ENCODE assay signal across 8 mouse cellular contexts in the genomic region with DNA sequence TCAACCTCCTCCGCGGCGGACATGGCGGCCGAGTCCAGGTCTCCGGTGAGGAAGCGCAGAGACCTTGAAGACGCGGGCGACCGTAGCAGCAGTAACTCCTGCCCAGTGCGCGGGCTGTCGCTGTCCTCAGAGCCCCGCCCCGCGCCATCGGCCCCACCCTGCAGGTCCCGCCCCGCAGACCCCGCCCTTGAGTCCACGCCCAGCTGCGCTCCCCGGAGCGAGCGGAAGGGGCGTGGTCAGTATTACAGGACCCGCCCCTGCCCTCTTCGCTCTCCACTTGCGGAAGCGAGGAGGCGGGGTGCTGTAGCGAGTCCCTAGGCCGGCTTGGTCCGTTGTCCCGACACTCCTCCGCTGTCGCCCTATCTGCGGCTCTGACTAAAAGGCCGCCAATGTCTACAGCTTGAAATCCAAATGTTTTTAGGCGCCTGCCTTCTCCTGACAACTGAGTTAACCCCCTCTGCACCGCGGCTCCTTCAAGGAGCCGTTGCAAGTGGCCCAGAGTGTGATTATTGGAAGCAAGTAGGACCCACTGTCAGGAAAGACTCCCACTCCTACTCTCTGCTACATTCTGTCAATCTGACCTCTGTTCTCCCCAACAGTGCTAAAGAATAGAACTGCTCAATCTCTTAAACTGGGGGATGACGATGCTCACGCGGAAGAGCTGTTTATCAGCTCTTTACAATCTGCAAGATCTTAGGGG. TPM values are rescaled to one million over a fixed set of nuclear protein-coding genes. Genes with fewer than 3 reads are reported as not detected.
DNase-seq lines count a peak whose midpoint lies in the region; ATAC-seq and TF ChIP-seq lines count a peak whose summit lies in the region.

No protein-coding gene starts in this region.

- H3K4me1 ChIP-seq in cortical plate, adult 2 months (ENCODE audit: control insufficient read depth, insufficient read depth, low read length) = no peaks in the 10 kb centered on the region; the same call in 1 of the 2 replicates
- H3K4me1 ChIP-seq in hindbrain, postnatal 0 days (ENCODE audit: insufficient read depth, low read length) = 0 out of 2 replicates have a peak, but pooled peaks cover 6% of the 10 kb centered on the region

- TF ChIP-seq CTCF in cortical plate, adult 2 months (IDR thresholded peaks at IDR 0.05; ENCODE audit: extremely low read depth, insufficient read depth, low read length) = no peak
- peak; percentile 22; the same call in 1 of the 2 replicates for TF ChIP-seq CTCF in gastrocnemius, adult 2 months (IDR thresholded peaks at IDR 0.05)
- TF ChIP-seq CTCF in hindbrain, postnatal 0 days (IDR thresholded peaks at IDR 0.05; ENCODE audit: low read depth) = no peak; the same call in 1 of the 2 replicates
- peak; percentile 5 for TF ChIP-seq CTCF in left cerebral cortex, adult 2 months (IDR thresholded peaks at IDR 0.05)

- H3K9me3 ChIP-seq in hindbrain, postnatal 0 days (ENCODE audit: low read length) = no peaks in the 10 kb centered on the region

- peaks cover 46% of the 10 kb centered on the region for H3K79me2 ChIP-seq in macrophage (ENCODE audit: inconsistent target)

- H3K27ac ChIP-seq in cortical plate, adult 2 months (ENCODE audit: insufficient read depth, low read length) = peak overlapping the region; percentile 91
- H3K27ac ChIP-seq in gastrocnemius, adult 2 months = peak overlapping the region; percentile 97
- peak overlapping the region; percentile 82 for H3K27ac ChIP-seq in hindbrain, postnatal 0 days
- peak overlapping the region; percentile 85 for H3K27ac ChIP-seq in left cerebral cortex, adult 2 months
- H3K27ac ChIP-seq in macrophage = peak overlapping the region; percentile 78

- peak overlapping the region; percentile 83 for H3K4me2 ChIP-seq in hindbrain, postnatal 0 days (ENCODE audit: low read depth, low read length)

- no peaks in the 10 kb centered on the region for H3K27me3 ChIP-seq in hindbrain, postnatal 0 days (ENCODE audit: insufficient read depth, low read length)

- peak overlapping the region; percentile 92 for H3K4me3 ChIP-seq in cortical plate, adult 2 months (ENCODE audit: insufficient read depth, low read length)
- H3K4me3 ChIP-seq in gastrocnemius, adult 2 months = peak overlapping the region; percentile 100
- peak overlapping the region; percentile 96 for H3K4me3 ChIP-seq in hindbrain, postnatal 0 days (ENCODE audit: low read length)
- peak overlapping the region; percentile 98 for H3K4me3 ChIP-seq in left cerebral cortex, adult 2 months
- peak overlapping the region; percentile 85 for H3K4me3 ChIP-seq in macrophage (ENCODE audit: inconsistent target)

- peak overlapping the region; percentile 88 for H3K9ac ChIP-seq in hindbrain, postnatal 0 days (replicated peaks; ENCODE audit: low read length)

- peak; percentile 63 for TF ChIP-seq POLR2A in cortical plate, adult 2 months (IDR thresholded peaks at IDR 0.05; ENCODE audit: extremely low read depth, insufficient read depth, low read length)

- peak; percentile 99 for ATAC-seq in hindbrain, postnatal 0 days

- intact Hi-C loops in gastrocnemius, adult 2 months (cut with DNase I) = loop anchor here (5.0 kb wide), 2 partner anchors 44 to 61 kb away; no protein-coding TSS in a partner anchor
- intact Hi-C loops in left cerebral cortex, adult 2 months (cut with DNase I) = loop anchor here (2.0 to 5.0 kb wide), 3 partner anchors 37 to 61 kb away; no protein-coding TSS in a partner anchor

- H3K36me3 ChIP-seq in hindbrain, postnatal 0 days (ENCODE audit: insufficient read depth, low read length) = peaks cover 14% of the 10 kb centered on the region
- peaks cover 15% of the 10 kb centered on the region; the same call in 1 of the 2 replicates for H3K36me3 ChIP-seq in macrophage (ENCODE audit: inconsistent target)

- WGBS in hindbrain, postnatal 0 days = under 1% methylated on average over 47 of the region's 47 CpGs
- 5% methylated on average over 40 of the region's 47 CpGs for WGBS in macrophage (ENCODE audit: missing documents)

- DNase-seq in adrenal gland, adult (ENCODE audit: inconsistent age in 2 of 2, low spot score in 1 of 2) = peak; percentile 96 to 97
- DNase-seq in gastrocnemius, adult 2 months = peak; percentile 98
- DNase-seq in hindbrain, postnatal 0 days (ENCODE audit: low spot score) = peak; percentile 98
- peak; percentile 88 to 91 for DNase-seq in left cerebral cortex, adult 2 months (ENCODE audit: extremely low spot score in 1 of 2, low spot score in 2 of 2)
- DNase-seq in right cerebral cortex, adult 2 months (ENCODE audit: low spot score in 2 of 2) = peak; percentile 86 to 91
- peak; percentile 96 for DNase-seq in urinary bladder, postnatal 14 days (ENCODE audit: low spot score)

RNA-seq across cellular contexts. Expression of a gene that starts 22.5 kb away (rescaled TPM):
- polyA plus RNA-seq in cortical plate, adult 2 months (2012; rRNA removed) = 18.9 and 19.8 TPM in 2 replicates
- total RNA-seq in gastrocnemius, adult 2 months (2021) = 10 to 100 TPM; 14.8 to 16.0 TPM
- 23.5 and 29.4 TPM in 2 replicates for total RNA-seq in hindbrain, postnatal 0 days (2014; rRNA removed)
- polyA plus RNA-seq in hindbrain, postnatal 0 days (2015; fragmentation: Nextera tagmentation; extraction: Ambion mirVana) = 15.7 and 16.6 TPM in 2 replicates
- 10 to 100 TPM; 26.0 to 27.3 TPM for total RNA-seq in left cerebral cortex, adult 2 months (2021)
- 1,000 to 10,000 TPM in 19 of 26 experiments, 100 to 1,000 TPM in 7; 688 to 3,418 (median 1,422) TPM for total RNA-seq in macrophage (2018; cell fraction: chromatin; rRNA removed)
- total RNA-seq in macrophage (2018; cell fraction: cytosol; rRNA removed) = 100 to 1,000 TPM; 187 to 587 (median 339) TPM
- 1,000 to 10,000 TPM in 10 of 26 experiments, 100 to 1,000 TPM in 16; 382 to 1,913 (median 872) TPM for total RNA-seq in macrophage (2018; cell fraction: nucleus; rRNA removed)
- polyA plus RNA-seq in macrophage (2018) = 294 to 476 TPM (median 316 TPM) in 3 replicates

RNA-seq across cellular contexts. Expression of a gene that starts 57.4 kb away (rescaled TPM):
- polyA plus RNA-seq in cortical plate, adult 2 months (2012; rRNA removed) = 10.2 and 11.1 TPM in 2 replicates
- total RNA-seq in gastrocnemius, adult 2 months (2021) = 1 to 10 TPM; 1.3 to 1.7 TPM
- 19.9 and 22.2 TPM in 2 replicates for total RNA-seq in hindbrain, postnatal 0 days (2014; rRNA removed)
- polyA plus RNA-seq in hindbrain, postnatal 0 days (2015; fragmentation: Nextera tagmentation; extraction: Ambion mirVana) = 2.2 and 2.5 TPM in 2 replicates
- total RNA-seq in left cerebral cortex, adult 2 months (2021) = 10 to 100 TPM; 15.9 to 16.5 TPM
- total RNA-seq in macrophage (2018; cell fraction: chromatin; rRNA removed) = 10 to 100 TPM in 9 of 26 experiments, 1 to 10 TPM in 16, under 1 TPM in 1; 0.81 to 20.7 (median 8.2) TPM
- total RNA-seq in macrophage (2018; cell fraction: cytosol; rRNA removed) = 1 to 10 TPM in 18 of 26 experiments, under 1 TPM in 8; 0.28 to 5.3 (median 2.3) TPM
- 10 to 100 TPM in 1 of 26 experiments, 1 to 10 TPM in 23, under 1 TPM in 2; 0.61 to 15.0 (median 3.5) TPM for total RNA-seq in macrophage (2018; cell fraction: nucleus; rRNA removed)
- polyA plus RNA-seq in macrophage (2018) = 1.9 to 4.8 TPM (median 2.1 TPM) in 3 replicates

Comparison
In these comparisons a context has a peak if more than half of its experiments do, and no peak if none do; other contexts are left out.
1. Peak in every context shown above with its lines: DNase-seq, ATAC-seq, H3K4me3 ChIP-seq and H3K27ac ChIP-seq.
2. CTCF ChIP-seq: peak in gastrocnemius, adult 2 months (single experiment) and left cerebral cortex, adult 2 months (single experiment); none in cortical plate, adult 2 months (single experiment) and hindbrain, postnatal 0 days (single experiment).